Mouse (Mus musculus): Measurements from ENCODE around the gene Slc7a15. TPM values are rescaled to one million over a fixed set of nuclear protein-coding genes. Genes with fewer than 3 reads are reported as not detected.
"Not testable (repeated sequence)": the region's sequence is repeated elsewhere in the genome, so short reads cannot be mapped to it uniquely, and the experiment has no call there.

Slc7a15 gene
- total and polyA plus RNA-seq, 2 experiments from 2014 or later, result not detected

DNA sequence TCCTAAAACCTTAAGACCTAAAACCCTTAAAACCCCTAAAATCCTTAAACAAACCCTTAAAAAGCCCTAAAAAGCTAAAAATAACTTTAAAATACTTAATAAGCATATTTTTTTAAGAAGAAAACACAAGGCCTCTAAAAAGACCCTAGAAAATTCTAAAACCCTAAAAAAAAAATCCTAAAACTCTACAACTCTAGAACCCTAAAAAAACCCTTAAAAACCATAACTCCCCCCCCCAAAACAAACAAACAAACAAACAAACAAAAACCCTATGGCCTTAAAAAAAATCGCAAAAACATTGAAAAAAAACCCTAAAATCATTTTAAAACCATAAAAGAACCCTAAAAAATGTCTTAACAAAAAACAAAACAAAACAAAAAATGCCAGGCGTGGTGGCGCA is 19.4 kb upstream of the Slc7a15 start:
- DNase-seq (no peak), ATAC-seq (no peak)
- no peaks in the 10 kb centered on the region for H3K27me3 ChIP-seq (ENCODE audit: insufficient read depth, low read length)
- no peak overlapping the region for H3K27ac ChIP-seq (ENCODE audit: low read depth, low read length)
- no peaks in the 10 kb centered on the region for H3K4me1 ChIP-seq (ENCODE audit: insufficient read depth)
- no peak overlapping the region for H3K9ac ChIP-seq
- H3K4me2 ChIP-seq (ENCODE audit: low read depth), result no peak overlapping the region
- WGBS, result 92% methylated on average over 3 of the region's 3 CpGs
- H3K36me3 ChIP-seq (ENCODE audit: insufficient read depth), result no peaks in the 10 kb centered on the region
- no peak overlapping the region for H3K4me3 ChIP-seq (ENCODE audit: low read depth, low read length)
- H3K9me3 ChIP-seq (ENCODE audit: low read length), result no peaks in the 10 kb centered on the region
- TF ChIP-seq CTCF (IDR thresholded peaks at IDR 0.05; ENCODE audit: low read depth), result no peak

DNA sequence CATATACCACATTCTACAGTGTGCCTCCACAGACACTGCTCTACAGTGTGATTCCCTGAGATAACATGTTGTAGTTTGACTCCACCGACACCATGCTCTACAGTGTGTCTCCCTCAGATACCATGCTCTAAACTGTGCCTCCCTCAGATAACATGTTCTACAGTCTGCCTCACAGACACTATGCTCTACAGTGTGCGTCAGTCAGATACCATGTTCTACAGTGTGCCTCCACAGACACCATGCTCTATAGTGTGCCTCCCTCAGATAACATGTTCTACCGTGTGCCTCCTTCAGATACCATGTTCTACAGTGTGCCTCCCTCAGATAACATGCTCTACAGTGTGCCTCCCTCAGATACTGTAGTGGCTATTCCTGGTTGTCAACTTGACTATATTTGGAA is 10.2 kb upstream of the Slc7a15 start:
- no peaks in the 10 kb centered on the region for H3K9me3 ChIP-seq (ENCODE audit: low read length)
- ATAC-seq (no peak), DNase-seq (no peak)
- H3K27me3 ChIP-seq (ENCODE audit: insufficient read depth, low read length), result no peaks in the 10 kb centered on the region
- H3K4me2 ChIP-seq (ENCODE audit: low read depth), result no peak overlapping the region
- no peaks in the 10 kb centered on the region for H3K36me3 ChIP-seq (ENCODE audit: insufficient read depth)
- 95% methylated on average over 3 of the region's 3 CpGs for WGBS
- H3K4me1 ChIP-seq (ENCODE audit: insufficient read depth), result no peaks in the 10 kb centered on the region
- no peak overlapping the region for H3K9ac ChIP-seq
- TF ChIP-seq CTCF (IDR thresholded peaks at IDR 0.05; ENCODE audit: low read depth), result no peak
- H3K27ac ChIP-seq (ENCODE audit: low read depth, low read length), result no peak overlapping the region
- H3K4me3 ChIP-seq (ENCODE audit: low read depth, low read length), result no peak overlapping the region

DNA sequence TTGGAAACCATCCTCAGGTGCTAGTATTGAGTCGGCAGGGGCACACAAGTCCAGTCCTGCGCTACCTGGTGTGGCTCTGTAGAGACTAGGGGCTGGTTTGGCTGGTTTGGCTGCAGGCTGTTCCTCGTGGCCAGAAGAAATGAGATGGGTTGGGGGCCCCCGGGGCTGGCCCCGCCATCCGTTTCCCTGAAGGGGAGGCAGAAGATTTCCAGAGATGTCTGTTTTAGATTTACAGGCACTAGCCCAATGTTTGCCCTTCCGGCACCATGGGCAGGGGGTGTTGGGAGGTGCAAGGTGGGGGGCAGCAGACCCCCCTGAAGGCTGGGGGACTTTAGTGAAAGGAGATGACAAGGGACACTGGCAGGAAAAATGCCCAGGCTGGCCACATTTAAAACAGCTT is 3.3 kb downstream of the Slc7a15 start:
- Histone ChIP-seq H3K4me2 (ENCODE audit: low read depth) (no peak overlapping the region), H3K9ac (no peak overlapping the region), H3K4me1 (ENCODE audit: insufficient read depth) (no peaks in the 10 kb centered on the region), H3K9me3 (ENCODE audit: low read length) (no peaks in the 10 kb centered on the region), H3K36me3 (ENCODE audit: insufficient read depth) (no peaks in the 10 kb centered on the region), H3K27me3 (ENCODE audit: insufficient read depth, low read length) (no peaks in the 10 kb centered on the region), H3K27ac (ENCODE audit: low read depth, low read length) (no peak overlapping the region), H3K4me3 (ENCODE audit: low read depth, low read length) (no peak overlapping the region)
- no peak for DNase-seq
- WGBS, result 93% methylated on average over 7 of the region's 7 CpGs
- no peak for ATAC-seq
- TF ChIP-seq CTCF (IDR thresholded peaks at IDR 0.05; ENCODE audit: low read depth), result no peak

DNA sequence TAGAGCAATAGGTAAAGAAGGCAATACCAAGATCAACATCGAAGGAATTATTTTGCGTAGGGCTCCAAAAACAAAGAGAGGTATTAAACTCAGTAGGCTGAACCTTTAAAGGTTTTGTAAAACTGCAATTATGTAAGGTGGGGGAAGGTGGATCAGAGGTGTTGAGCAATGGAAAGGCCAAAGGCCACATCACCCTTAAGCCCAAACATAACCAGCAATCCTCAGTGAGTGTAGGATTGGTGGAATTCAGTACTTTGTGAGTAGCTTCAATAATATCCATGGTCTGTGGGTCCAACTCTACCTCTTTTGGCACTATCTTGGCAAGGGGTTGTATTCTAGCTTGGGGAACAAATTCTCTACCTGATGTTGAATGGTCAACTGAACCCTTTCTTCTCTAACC is 7.5 kb downstream of the Slc7a15 start:
- ATAC-seq; H3K27me3 ChIP-seq (ENCODE audit: insufficient read depth, low read length); H3K4me1 ChIP-seq (ENCODE audit: insufficient read depth); DNase-seq; H3K9ac ChIP-seq; H3K9me3 ChIP-seq (ENCODE audit: low read length); H3K36me3 ChIP-seq (ENCODE audit: insufficient read depth); H3K4me2 ChIP-seq (ENCODE audit: low read depth); H3K27ac ChIP-seq (ENCODE audit: low read depth, low read length); H3K4me3 ChIP-seq (ENCODE audit: low read depth, low read length): not testable (repeated sequence)
- 94% methylated on average over 2 of the region's 2 CpGs for WGBS

DNA sequence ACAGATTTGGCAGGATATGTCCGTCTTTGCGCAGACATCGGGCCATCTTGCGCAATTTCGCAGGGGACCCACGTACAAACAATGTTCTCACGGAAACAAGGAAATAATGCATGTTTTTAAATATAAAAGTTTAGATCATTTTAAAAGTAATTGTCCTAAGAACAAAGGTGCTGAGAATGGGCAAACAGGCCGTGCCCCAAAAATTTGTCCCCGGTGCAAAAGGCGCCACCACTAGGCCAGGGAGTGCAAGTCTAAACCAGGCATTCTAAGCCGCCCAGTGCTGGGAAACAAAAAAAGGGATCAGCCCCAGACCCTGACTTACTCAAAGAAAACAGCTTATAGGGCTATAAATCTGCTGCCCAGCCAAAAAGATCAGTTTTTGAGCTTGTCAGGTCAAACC is 25.5 kb downstream of the Slc7a15 start:
- Histone ChIP-seq H3K27me3 (ENCODE audit: insufficient read depth, low read length) (no peaks in the 10 kb centered on the region), H3K9me3 (ENCODE audit: low read length) (no peaks in the 10 kb centered on the region), H3K27ac (ENCODE audit: low read depth, low read length) (no peak overlapping the region), H3K9ac (no peak overlapping the region), H3K4me1 (ENCODE audit: insufficient read depth) (no peaks in the 10 kb centered on the region), H3K36me3 (ENCODE audit: insufficient read depth) (no peaks in the 10 kb centered on the region), H3K4me3 (ENCODE audit: low read depth, low read length) (no peak overlapping the region), H3K4me2 (ENCODE audit: low read depth) (peak overlapping the region; percentile 10; the same call in 1 of the 2 replicates)
- no peak for ATAC-seq
- TF ChIP-seq CTCF (IDR thresholded peaks at IDR 0.05; ENCODE audit: low read depth), result no peak
- no peak for DNase-seq
- WGBS, result 77% methylated on average over 11 of the region's 11 CpGs

DNA sequence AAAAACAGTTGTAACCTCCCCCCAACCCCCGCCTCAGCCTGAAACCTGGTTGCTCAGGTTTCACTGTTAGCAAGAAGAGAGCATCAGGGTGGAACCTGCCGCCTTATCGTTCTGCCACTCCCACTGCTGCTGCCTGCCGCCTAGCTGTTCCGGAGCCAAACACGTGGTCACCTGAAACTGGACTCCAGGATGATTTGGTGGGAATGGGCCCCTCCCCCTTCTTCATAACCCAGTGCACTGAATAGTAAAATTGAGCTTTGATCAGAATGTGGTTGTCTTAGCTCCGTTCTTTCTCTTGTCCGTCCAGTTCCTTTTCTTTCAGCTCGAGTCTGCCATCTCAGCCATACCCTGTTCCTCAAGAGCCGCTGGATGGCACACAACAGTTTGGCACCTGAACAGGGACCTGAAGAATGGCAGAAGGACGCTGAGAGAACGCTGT is 26.9 kb downstream of the Slc7a15 start:
- not testable (repeated sequence) for H3K27ac ChIP-seq (ENCODE audit: low read depth, low read length); H3K4me1 ChIP-seq (ENCODE audit: insufficient read depth); H3K9me3 ChIP-seq (ENCODE audit: low read length); ATAC-seq; H3K4me2 ChIP-seq (ENCODE audit: low read depth); H3K27me3 ChIP-seq (ENCODE audit: insufficient read depth, low read length); H3K4me3 ChIP-seq (ENCODE audit: low read depth, low read length); H3K9ac ChIP-seq; DNase-seq; H3K36me3 ChIP-seq (ENCODE audit: insufficient read depth)
- WGBS, result 52% methylated on average over 12 of the region's 12 CpGs

DNA sequence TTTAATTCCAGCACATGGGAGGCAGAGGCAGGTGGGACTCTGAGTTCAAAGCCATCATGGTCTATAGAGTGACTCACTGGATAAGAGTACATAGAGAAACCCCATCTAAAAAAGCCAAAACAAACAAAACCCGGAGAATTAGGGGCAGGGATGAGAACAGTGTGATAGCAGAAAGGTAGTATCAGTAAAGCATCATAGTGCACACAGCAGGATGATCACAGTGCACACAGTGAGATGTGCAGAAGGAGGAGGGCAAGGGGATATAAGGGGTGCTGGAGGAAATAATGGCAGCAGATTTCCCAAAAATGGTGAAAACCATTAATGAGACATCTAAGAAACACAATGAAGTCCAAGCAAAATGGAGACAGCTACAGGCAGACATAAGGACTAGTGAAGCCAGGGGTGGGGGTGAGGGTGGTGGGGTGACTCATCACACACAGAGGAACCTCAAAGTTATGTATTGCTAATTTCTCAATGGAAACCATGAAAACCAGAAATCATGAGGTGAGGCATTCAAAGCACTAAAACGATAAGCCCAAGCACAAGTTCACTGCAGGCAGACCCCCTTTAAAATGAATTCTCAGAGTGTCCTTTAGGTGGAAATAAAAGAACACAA is 27.5 kb downstream of the Slc7a15 start:
- H3K9ac ChIP-seq; H3K4me1 ChIP-seq (ENCODE audit: insufficient read depth); H3K27ac ChIP-seq (ENCODE audit: low read depth, low read length); DNase-seq; ATAC-seq; H3K4me3 ChIP-seq (ENCODE audit: low read depth, low read length); H3K9me3 ChIP-seq (ENCODE audit: low read length); H3K27me3 ChIP-seq (ENCODE audit: insufficient read depth, low read length); H3K36me3 ChIP-seq (ENCODE audit: insufficient read depth); H3K4me2 ChIP-seq (ENCODE audit: low read depth): not testable (repeated sequence)
- WGBS, result 71% methylated on average over 2 of the region's 2 CpGs

DNA sequence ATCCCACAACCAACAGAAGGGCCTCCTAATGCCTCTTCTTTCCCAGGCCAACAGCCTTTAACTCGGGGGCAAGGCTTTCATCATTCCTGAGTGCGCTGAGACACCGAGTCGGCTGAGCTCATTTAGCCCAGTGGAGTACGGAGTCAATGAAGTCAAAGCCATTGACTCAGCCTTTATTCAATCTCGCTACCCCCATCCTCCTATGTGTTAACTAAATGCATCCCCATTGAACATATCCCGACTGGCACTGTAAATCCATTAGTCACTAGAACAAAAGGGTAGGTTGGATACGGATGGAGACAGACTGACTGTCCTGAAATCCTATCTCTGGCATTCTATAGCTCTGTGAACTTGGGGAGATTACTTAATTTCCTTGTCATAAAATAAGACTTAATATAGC is 36.7 kb downstream of the Slc7a15 start:
- H3K9me3 ChIP-seq (ENCODE audit: low read length); H3K36me3 ChIP-seq (ENCODE audit: insufficient read depth); H3K4me3 ChIP-seq (ENCODE audit: low read depth, low read length); ATAC-seq; H3K27me3 ChIP-seq (ENCODE audit: insufficient read depth, low read length); H3K27ac ChIP-seq (ENCODE audit: low read depth, low read length); H3K4me2 ChIP-seq (ENCODE audit: low read depth); DNase-seq; H3K4me1 ChIP-seq (ENCODE audit: insufficient read depth); H3K9ac ChIP-seq: not testable (repeated sequence)
- 50% methylated on average over 8 of the region's 8 CpGs for WGBS

DNA sequence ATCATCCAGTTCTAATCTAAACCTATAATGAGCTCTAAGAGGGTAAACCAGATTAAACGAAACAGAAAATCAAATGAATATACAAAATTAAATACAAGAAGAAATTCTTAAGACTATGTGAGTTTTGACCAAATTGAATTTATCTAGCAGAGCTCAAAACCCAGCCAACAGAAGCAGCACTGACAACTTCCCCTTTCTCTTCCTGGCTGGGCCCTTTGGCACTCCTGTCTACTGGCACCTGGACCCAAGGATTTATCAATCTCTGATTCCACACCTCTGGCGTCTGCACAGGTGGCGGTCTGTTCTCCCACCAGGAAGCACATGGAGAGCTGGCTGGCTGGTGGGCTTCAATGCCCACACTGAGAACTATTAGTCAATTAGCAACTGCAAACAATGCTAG is 39.0 kb downstream of the Slc7a15 start:
- not testable (repeated sequence) for H3K36me3 ChIP-seq (ENCODE audit: insufficient read depth)

More for the DNA sequence above, 39.0 kb downstream of the Slc7a15 start:
- H3K27me3 ChIP-seq (ENCODE audit: insufficient read depth, low read length); H3K4me2 ChIP-seq (ENCODE audit: low read depth); H3K4me3 ChIP-seq (ENCODE audit: low read depth, low read length); DNase-seq; H3K4me1 ChIP-seq (ENCODE audit: insufficient read depth); ATAC-seq; H3K9me3 ChIP-seq (ENCODE audit: low read length); H3K9ac ChIP-seq; H3K27ac ChIP-seq (ENCODE audit: low read depth, low read length): not testable (repeated sequence)
- WGBS, result 79% methylated on average over 3 of the region's 3 CpGs
